Mouse (Mus musculus): ENCODE data around the gene Upk2.

GRCm38 (mm10) chr9:44417156-44417891, 37.5 kb downstream of the Upk2 start:
- TF ChIP-seq CTCF (IDR thresholded peaks at IDR 0.05; ENCODE audit: low read depth), result no peak
- TF ChIP-seq EP300 (IDR thresholded peaks at IDR 0.05; ENCODE audit: low read depth), result no peak
